Mouse (Mus musculus) midbrain, embryonic 11.5 days (tissue): Measurements from ENCODE around the gene 1700012B09Rik. TPM values are rescaled to one million over a fixed set of nuclear protein-coding genes. Genes with fewer than 3 reads are reported as not detected.

Source experiments
- ATAC-seq: fragments of 200-750 bp; cut with Nextera tagmentation; 2 replicates; pipeline ENCODE4 v1.8.0; 2017; ENCODE audit warnings: moderate TSS enrichment, moderate library complexity; ENCODE audit not compliant: low FRiP score
- DNase-seq: peaks from one replicate; pipeline ENCODE4 v3.0.0; 2015; ENCODE audit warnings: low spot score; ENCODE audit errors: missing footprints
- H3K27ac ChIP-seq: fragments of 300-500 bp; sonication (generic); 2 replicates; pipeline ENCODE4 v1.5.1; 2014; ENCODE audit warnings: low read depth, low read length
- H3K27me3 ChIP-seq: fragments of 300-500 bp; sonication (generic); 2 replicates; pipeline ENCODE4 v1.6.1; 2014; ENCODE audit warnings: mild to moderate bottlenecking, low read length, moderate library complexity, mixed read lengths; ENCODE audit not compliant: control insufficient read depth, insufficient read depth
- H3K36me3 ChIP-seq: fragments of 300-500 bp; sonication (generic); 2 replicates; pipeline ENCODE4 v1.6.1; 2014; ENCODE audit warnings: mild to moderate bottlenecking, low read length, moderate library complexity, mixed read lengths; ENCODE audit not compliant: control insufficient read depth, insufficient read depth
- H3K4me1 ChIP-seq: fragments of 300-500 bp; sonication (generic); 2 replicates; pipeline ENCODE4 v1.6.1; 2014; ENCODE audit warnings: low read length; ENCODE audit not compliant: control insufficient read depth, insufficient read depth
- H3K4me2 ChIP-seq: fragments of 300-500 bp; sonication (generic); 2 replicates; pipeline ENCODE4 v1.6.1; 2014; ENCODE audit warnings: mild to moderate bottlenecking, moderate library complexity
- H3K4me3 ChIP-seq: fragments of 300-500 bp; sonication (generic); 2 replicates; pipeline ENCODE4 v1.5.1; 2014; ENCODE audit warnings: low read depth, low read length
- H3K9ac ChIP-seq: fragments of 300-500 bp; sonication (generic); 2 replicates; pipeline ENCODE4 v1.6.1; 2014; ENCODE audit warnings: low read length
- H3K9me3 ChIP-seq: fragments of 300-500 bp; sonication (generic); 2 replicates; pipeline ENCODE4 v1.6.1; 2016; ENCODE audit warnings: low read length; ENCODE audit not compliant: control insufficient read depth
- WGBS: fragments of 180-500 bp; shearing (Covaris S2); extraction: QIAGEN DNeasy Blood & Tissue Kit; methylation state at CpG from one replicate; pipeline ENCODE4 v1.1.7; 2014; 5-methylcytosine and 5-hydroxymethylcytosine counted together
- polyA plus RNA-seq: library from polyadenylated mRNA; unstranded; fragments of >200 nt; fragmentation: Nextera tagmentation; extraction: Ambion mirVana; gene quantifications from 2 replicates; pipeline ENCODE4 v1.2.1, GENCODE M21; 2014

The 1700012B09Rik gene
- not detected in 2 replicates for polyA plus RNA-seq

DNA sequence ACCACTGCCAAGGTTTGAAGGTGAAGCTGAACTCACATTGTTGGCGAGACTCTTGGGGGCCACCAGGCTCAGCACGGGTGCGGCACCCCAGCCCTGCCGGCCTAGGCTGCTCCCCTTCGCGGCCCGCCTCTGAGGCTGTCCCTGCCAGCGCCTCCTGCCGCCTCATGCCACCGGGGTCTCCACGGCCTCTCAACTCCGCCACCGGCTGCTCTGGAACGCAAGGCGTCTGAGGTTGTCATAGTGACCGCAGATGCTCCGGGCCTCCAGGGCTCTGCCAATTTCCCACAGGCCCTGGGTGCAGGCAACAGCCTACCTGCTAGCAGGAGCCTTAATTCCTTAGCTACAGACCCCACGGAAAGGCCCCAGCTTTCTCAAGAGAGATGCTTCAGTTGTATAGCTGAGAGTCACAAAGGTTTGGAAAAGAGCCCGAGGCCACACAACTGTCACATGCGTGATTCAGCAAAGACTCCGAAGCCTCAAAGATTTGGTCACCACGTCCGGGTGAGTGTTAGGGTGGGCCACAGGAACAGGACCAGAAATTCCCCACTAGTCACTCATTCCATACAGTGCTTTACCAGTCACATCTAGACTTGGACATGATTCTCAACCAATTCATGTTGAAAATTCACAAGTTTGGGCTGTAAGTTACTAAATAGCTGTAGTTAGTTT, at the start of gene 1700012B09Rik:
1700012B09Rik (minus strand) TSS at position 228 of the 669 bp plus-strand sequence.
- Histone ChIP-seq H3K9me3 (no peaks in the 10 kb centered on the region), H3K36me3 (no peaks in the 10 kb centered on the region), H3K27ac (no peak within 1 kb of the TSS), H3K9ac (peak within 1 kb of the TSS; percentile 20; the same call in 1 of the 2 replicates), H3K4me2 (peak within 1 kb of the TSS; percentile 30), H3K4me3 (no peak within 1 kb of the TSS), H3K27me3 (no peaks in the 10 kb centered on the region), H3K4me1 (peaks cover 6% of the 10 kb centered on the region)
- WGBS = 18% methylated on average over 23 of the region's 23 CpGs
- DNase-seq (peak; percentile 87), ATAC-seq (peak; percentile 77)

DNA sequence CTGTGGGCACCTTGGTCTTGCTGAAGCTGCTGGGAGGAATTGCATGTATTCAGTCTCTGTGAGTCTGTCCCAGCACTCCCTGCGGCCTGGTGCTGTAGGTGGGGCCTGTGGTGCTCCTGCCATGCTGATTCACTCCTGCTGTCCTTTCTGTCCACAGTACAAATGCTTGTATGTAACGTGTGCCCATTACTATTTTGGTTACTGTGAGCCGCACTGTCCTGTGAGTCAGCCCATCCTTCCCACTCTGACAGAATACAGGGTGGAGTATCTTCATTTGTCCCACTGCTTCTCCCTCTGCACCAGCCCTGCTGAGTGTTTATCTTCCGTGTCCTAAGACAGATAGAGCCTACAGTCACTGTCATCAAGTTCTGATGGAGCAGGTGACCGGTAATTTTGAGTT, 39.3 kb upstream of the 1700012B09Rik start:
- WGBS = 94% methylated on average over 5 of the region's 5 CpGs

DNA sequence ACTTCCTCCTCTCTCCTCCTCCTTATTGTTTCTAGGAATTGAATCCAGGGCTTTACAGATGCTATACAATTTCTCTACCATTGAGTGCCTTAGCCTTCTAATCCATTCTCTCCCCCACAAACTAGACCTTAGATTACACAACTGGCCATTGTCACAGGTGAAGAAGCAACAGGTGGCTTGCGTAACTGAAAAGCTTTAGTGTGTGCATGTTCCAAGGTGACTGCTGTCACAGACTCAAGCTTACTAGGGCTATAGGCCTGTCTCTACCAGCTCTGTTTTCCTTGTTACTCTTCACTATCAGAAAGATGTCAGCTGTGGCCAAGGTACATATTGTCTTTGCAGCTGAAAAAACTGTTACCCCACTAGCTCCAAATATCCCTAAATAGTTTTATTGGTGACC, 36.0 kb upstream of the 1700012B09Rik start:
- H3K36me3 ChIP-seq = peaks cover 13% of the 10 kb centered on the region; the same call in 1 of the 2 replicates
- H3K4me1 ChIP-seq = no peaks in the 10 kb centered on the region

More for the DNA sequence above, 39.3 kb upstream of the 1700012B09Rik start:
- Histone ChIP-seq H3K27me3 (no peaks in the 10 kb centered on the region), H3K9me3 (no peaks in the 10 kb centered on the region), H3K4me3 (no peak overlapping the region), H3K9ac (no peak overlapping the region), H3K36me3 (peaks cover 14% of the 10 kb centered on the region; the same call in 1 of the 2 replicates), H3K27ac (no peak overlapping the region), H3K4me1 (no peaks in the 10 kb centered on the region), H3K4me2 (no peak overlapping the region)
- DNase-seq (no peak), ATAC-seq (no peak)

DNA sequence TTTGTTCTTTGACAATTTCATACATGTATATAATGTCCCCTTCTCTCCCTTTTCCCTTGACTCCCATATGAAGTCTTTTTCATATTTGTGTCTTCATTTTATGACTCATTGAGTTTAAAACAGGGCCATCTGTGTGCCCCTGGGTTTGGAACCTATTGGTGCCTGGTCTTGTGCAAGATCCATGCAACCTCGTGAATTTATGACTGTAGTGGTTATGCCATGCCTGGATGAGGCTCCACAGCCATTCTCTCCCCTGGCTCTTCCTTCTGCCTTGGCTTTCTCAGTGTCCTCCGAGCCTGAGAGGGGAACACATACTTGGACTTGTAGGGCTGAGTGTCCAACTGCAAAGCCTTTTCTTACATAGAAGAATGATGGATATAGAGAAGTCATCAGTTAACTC, 34.9 kb upstream of the 1700012B09Rik start:
- H3K9me3 ChIP-seq = no peaks in the 10 kb centered on the region
- H3K27ac ChIP-seq = no peak overlapping the region
- 81% methylated on average over 2 of the region's 2 CpGs for WGBS
- H3K36me3 ChIP-seq = peaks cover 14% of the 10 kb centered on the region; the same call in 1 of the 2 replicates
- ATAC-seq = no peak
- H3K4me2 ChIP-seq = no peak overlapping the region
- H3K9ac ChIP-seq = no peak overlapping the region
- no peaks in the 10 kb centered on the region for H3K27me3 ChIP-seq
- H3K4me1 ChIP-seq = no peaks in the 10 kb centered on the region
- H3K4me3 ChIP-seq = no peak overlapping the region
- DNase-seq = no peak

More for the DNA sequence above, 36.0 kb upstream of the 1700012B09Rik start:
- Histone ChIP-seq H3K9ac (no peak overlapping the region), H3K9me3 (no peaks in the 10 kb centered on the region), H3K27me3 (no peaks in the 10 kb centered on the region), H3K27ac (no peak overlapping the region), H3K4me3 (no peak overlapping the region), H3K4me2 (no peak overlapping the region)
- 94% methylated on average over 1 of the region's 1 CpGs for WGBS
- ATAC-seq (no peak), DNase-seq (no peak)

DNA sequence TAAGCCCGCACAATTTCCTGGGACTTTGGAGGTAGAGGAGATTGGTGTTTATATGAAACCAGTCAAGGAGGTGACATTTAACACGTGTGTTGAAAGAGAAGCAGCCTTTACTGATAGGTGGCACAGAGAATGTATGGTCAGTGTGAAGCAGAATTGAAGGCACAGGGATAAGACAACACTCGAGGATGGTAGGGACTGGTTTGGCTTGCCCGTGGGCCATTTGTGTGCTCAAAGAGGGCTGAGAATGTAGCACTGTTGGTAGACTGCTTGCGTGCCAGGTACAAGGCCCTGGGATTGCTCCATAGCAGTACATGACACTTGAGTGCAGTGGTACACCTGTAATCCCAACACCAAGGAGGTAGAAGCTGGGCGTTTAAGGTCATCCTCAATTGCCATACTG, 16.5 kb upstream of the 1700012B09Rik start:
- Histone ChIP-seq H3K27ac (no peak overlapping the region), H3K9me3 (no peaks in the 10 kb centered on the region), H3K4me2 (no peak overlapping the region), H3K9ac (no peak overlapping the region), H3K36me3 (peaks cover 3% of the 10 kb centered on the region; the same call in 1 of the 2 replicates), H3K4me1 (no peaks in the 10 kb centered on the region), H3K4me3 (no peak overlapping the region), H3K27me3 (no peaks in the 10 kb centered on the region)
- no peak for ATAC-seq
- DNase-seq = no peak
- WGBS = 91% methylated on average over 6 of the region's 6 CpGs

DNA sequence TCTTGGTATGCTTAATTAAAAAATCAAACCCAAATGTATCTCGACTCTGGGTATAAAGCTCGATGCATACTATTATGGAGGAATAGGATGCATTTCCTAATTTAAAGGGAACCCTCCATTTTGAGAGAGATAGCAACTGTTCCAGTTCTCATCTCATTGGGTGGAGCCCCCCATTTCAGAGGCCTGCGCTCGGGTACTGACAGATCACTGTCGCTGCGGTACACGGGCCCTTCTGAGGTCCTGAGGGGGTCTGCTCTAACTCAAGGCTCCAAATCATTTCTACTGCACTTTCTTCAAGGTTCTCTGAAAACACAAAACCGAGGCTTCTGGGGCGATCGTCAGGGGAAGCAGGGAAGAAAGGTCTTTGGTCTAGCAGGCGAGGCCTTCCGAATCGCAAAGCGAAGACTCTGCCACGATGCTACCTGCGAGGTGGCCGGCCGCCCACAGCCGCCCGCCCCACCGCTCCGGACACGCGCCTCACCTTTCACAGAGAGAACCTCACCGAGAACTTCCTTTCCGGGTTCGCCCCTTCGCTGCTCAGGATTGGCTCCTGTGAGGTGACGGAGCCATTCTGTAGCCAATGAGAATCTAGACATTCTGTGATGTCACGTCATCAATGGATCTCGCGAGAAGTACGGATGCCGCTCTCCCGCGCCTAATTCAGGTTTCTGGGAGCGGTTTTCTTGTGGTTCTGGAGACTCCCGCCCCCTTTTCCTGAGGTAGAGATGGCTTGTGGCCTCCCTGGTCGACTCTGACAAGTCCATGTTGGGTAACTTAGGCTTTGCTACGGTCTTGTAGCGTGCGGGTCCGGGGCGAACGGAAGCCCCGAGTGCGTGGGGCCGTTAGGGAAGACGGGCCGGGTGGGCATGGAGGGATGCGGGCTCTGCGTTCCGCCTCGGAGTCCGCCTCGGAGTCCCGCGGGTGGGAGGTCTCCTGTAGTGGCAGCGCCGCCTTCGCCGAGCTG, 13.5 kb upstream of the 1700012B09Rik start, which contains the start of the genes Mre11a and Ankrd49:
Mre11a (plus strand) TSS at position 616 of the 964 bp plus-strand sequence.
Ankrd49 (minus strand) TSS at position 818 of the 964 bp plus-strand sequence.
- DNase-seq (peak; percentile 99), ATAC-seq (peak; percentile 99)
- no peaks in the 10 kb centered on the region for H3K4me1 ChIP-seq
- H3K4me3 ChIP-seq = peak within 1 kb of the TSS; percentile 79
- H3K36me3 ChIP-seq = peaks cover 9% of the 10 kb centered on the region
- H3K27ac ChIP-seq = peak within 1 kb of the TSS; percentile 87
- no peaks in the 10 kb centered on the region for H3K9me3 ChIP-seq
- peak within 1 kb of the TSS; percentile 77 for H3K4me2 ChIP-seq
- no peaks in the 10 kb centered on the region for H3K27me3 ChIP-seq
- H3K9ac ChIP-seq = peak within 1 kb of the TSS; percentile 94
- under 1% methylated on average over 62 of the region's 62 CpGs for whole genome bisulfite sequencing

DNA sequence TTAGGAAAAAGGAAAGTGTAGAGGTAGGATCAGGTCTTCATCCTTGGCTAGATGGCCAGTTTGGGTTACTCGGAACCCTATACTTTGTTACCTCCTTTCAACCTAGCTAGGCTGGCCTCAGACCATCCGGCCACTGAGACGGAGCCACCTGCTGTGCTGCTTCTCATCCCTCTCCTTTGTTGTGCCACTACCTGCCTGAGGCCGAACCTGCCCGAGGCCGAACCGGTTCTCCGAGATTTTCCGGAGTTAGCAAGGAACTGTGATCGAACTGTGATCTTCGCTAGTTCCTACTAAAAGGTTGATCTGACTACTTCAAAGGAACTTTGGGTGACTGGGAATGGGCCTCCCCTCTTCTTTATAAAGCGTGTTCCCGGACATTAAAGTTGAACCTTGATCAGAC, 7.5 kb upstream of the 1700012B09Rik start:
- ATAC-seq (no peak), DNase-seq (no peak)
- Histone ChIP-seq H3K9me3 (no peaks in the 10 kb centered on the region), H3K4me3 (no peak overlapping the region), H3K27me3 (no peaks in the 10 kb centered on the region), H3K4me1 (no peaks in the 10 kb centered on the region), H3K27ac (no peak overlapping the region), H3K36me3 (peaks cover 6% of the 10 kb centered on the region), H3K9ac (no peak overlapping the region), H3K4me2 (no peak overlapping the region)
- 47% methylated on average over 13 of the region's 13 CpGs for WGBS

DNA sequence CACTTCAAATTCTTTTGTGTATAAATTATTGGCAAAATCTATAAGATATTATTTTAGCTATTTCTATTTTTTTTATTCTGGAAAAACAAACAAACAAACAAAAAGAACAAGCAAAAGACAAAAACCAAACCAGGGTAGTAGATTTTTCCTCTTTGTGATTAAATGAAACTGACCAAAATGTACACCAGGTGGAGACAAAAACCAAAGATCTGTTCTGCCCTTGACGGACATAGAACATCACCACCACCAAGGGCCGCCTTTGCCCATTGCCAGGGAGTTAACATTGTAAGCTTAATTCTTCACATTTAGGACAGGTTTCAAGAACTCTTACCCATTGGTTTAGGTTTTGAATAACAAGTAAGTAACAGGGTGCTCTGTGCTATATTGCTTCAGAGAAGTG, 3.0 kb upstream of the 1700012B09Rik start:
- Histone ChIP-seq H3K27me3 (no peaks in the 10 kb centered on the region), H3K4me3 (no peak overlapping the region), H3K9me3 (no peaks in the 10 kb centered on the region), H3K4me2 (no peak overlapping the region), H3K4me1 (peaks cover 6% of the 10 kb centered on the region), H3K36me3 (no peaks in the 10 kb centered on the region), H3K9ac (no peak overlapping the region), H3K27ac (no peak overlapping the region)
- DNase-seq = no peak
- WGBS = 46% methylated on average over 2 of the region's 2 CpGs
- ATAC-seq = no peak
